Comparison of ENCODE assay signal across 28 mouse cellular contexts in genomic region chr13:14717755-14718154, GRCm38 (mm10).
DNase-seq lines count a peak whose midpoint lies in the region; ATAC-seq and TF ChIP-seq lines count a peak whose summit lies in the region.
"Had no signal": no experiment of that assay in that cellular context is flagged by ENCODE, and none has a peak within 500 bp of the region (broad histone marks: within the 10 kb centered on the region; RNA-seq: fewer than 3 reads in every experiment).

No protein-coding gene starts in this region.

- peak; percentile 22 for DNase-seq in embryonic facial prominence, embryonic 11.5 days (ENCODE audit: low spot score)
- no peak for DNase-seq in embryonic facial prominence, embryonic 10.5 days (ENCODE audit: low spot score)
- no peak for DNase-seq in forebrain, embryonic 11.5 days (ENCODE audit: low spot score)
- DNase-seq in brain, adult 2 months (ENCODE audit: low read depth, low spot score), result peak; percentile 0
- DNase-seq in limb, embryonic 14.5 days (ENCODE audit: low spot score), result peak; percentile 40
- no peak for DNase-seq in lung, postnatal 4 days
- DNase-seq in lung, adult 18-20 months, result no peak
- DNase-seq: adrenal gland, adult 2 months; adrenal gland, postnatal 14 days; cerebellum, adult 18-20 months; cerebellum, adult 9-10 months; cerebellum, postnatal 14 days; gastrocnemius, adult 2 months; gastrocnemius, postnatal 14 days; heart, adult 18-20 months; heart, postnatal 10 days; heart, postnatal 36 days; kidney, adult 11 months had no signal

- H3K4me3 ChIP-seq in embryonic facial prominence, embryonic 11.5 days (ENCODE audit: low read depth, low read length), result no peak overlapping the region
- H3K4me3 ChIP-seq in embryonic facial prominence, embryonic 10.5 days, result no peak overlapping the region
- no peak overlapping the region for H3K4me3 ChIP-seq in forebrain, embryonic 16.5 days (replicated peaks; ENCODE audit: low read length)
- no peak overlapping the region for H3K4me3 ChIP-seq in forebrain, embryonic 11.5 days (ENCODE audit: low read depth, low read length)
- no peak overlapping the region for H3K4me3 ChIP-seq in limb, embryonic 14.5 days (replicated peaks; ENCODE audit: low read length)
- H3K4me3 ChIP-seq: embryonic facial prominence, embryonic 15.5 days; forebrain, embryonic 15.5 days; gastrocnemius, adult 2 months; heart, embryonic 12.5 days; heart, embryonic 15.5 days; hindbrain, embryonic 10.5 days; hindbrain, embryonic 13.5 days; intestine, embryonic 15.5 days had no signal

- no peak for ATAC-seq in embryonic facial prominence, embryonic 11.5 days (replicated peaks; ENCODE audit: insufficient number of reproducible peaks, low FRiP score, low TSS enrichment, low read depth)
- 0 out of 2 replicates have a peak, but pooled peaks have one; percentile 23 for ATAC-seq in forebrain, embryonic 16.5 days
- ATAC-seq in forebrain, embryonic 11.5 days (replicated peaks; ENCODE audit: low FRiP score), result no peak
- ATAC-seq in limb, embryonic 14.5 days (ENCODE audit: low FRiP score, low read depth), result peak; percentile 57
- ATAC-seq: forebrain, embryonic 15.5 days; hindbrain, embryonic 16.5 days; intestine, embryonic 15.5 days had no signal

- WGBS in embryonic facial prominence, embryonic 11.5 days, result 56% methylated on average over 3 of the region's 3 CpGs
- WGBS in embryonic facial prominence, embryonic 10.5 days, result 61% methylated on average over 3 of the region's 3 CpGs
- 19% methylated on average over 3 of the region's 3 CpGs for WGBS in forebrain, embryonic 16.5 days
- 47% methylated on average over 3 of the region's 3 CpGs for WGBS in forebrain, embryonic 11.5 days
- 43% methylated on average over 3 of the region's 3 CpGs for WGBS in limb, embryonic 14.5 days

- no peak overlapping the region for H3K4me2 ChIP-seq in embryonic facial prominence, embryonic 11.5 days (ENCODE audit: low read depth, low read length)
- H3K4me2 ChIP-seq in forebrain, embryonic 16.5 days (ENCODE audit: low read length), result no peak overlapping the region
- H3K4me2 ChIP-seq in forebrain, embryonic 11.5 days (ENCODE audit: low read depth, low read length, severe bottlenecking), result no peak overlapping the region
- no peak overlapping the region for H3K4me2 ChIP-seq in limb, embryonic 14.5 days (replicated peaks; ENCODE audit: low read depth, low read length, severe bottlenecking)
- H3K4me2 ChIP-seq: embryonic facial prominence, embryonic 15.5 days; forebrain, embryonic 15.5 days; heart, embryonic 12.5 days; heart, embryonic 15.5 days; hindbrain, embryonic 13.5 days; intestine, embryonic 15.5 days had no signal

- no peak overlapping the region for H3K27ac ChIP-seq in embryonic facial prominence, embryonic 11.5 days (replicated peaks; ENCODE audit: low read depth, low read length)
- H3K27ac ChIP-seq in embryonic facial prominence, embryonic 10.5 days (replicated peaks), result no peak overlapping the region
- no peak overlapping the region for H3K27ac ChIP-seq in forebrain, embryonic 16.5 days (ENCODE audit: low read length)
- H3K27ac ChIP-seq in forebrain, embryonic 11.5 days (ENCODE audit: low read depth, low read length), result no peak overlapping the region
- peak overlapping the region; percentile 55 for H3K27ac ChIP-seq in limb, embryonic 14.5 days (replicated peaks; ENCODE audit: low read depth, low read length)
- H3K27ac ChIP-seq: embryonic facial prominence, embryonic 15.5 days; forebrain, embryonic 15.5 days; gastrocnemius, adult 2 months; heart, embryonic 15.5 days; hindbrain, embryonic 10.5 days; hindbrain, embryonic 13.5 days; intestine, embryonic 15.5 days had no signal

- no peaks in the 10 kb centered on the region for H3K36me3 ChIP-seq in embryonic facial prominence, embryonic 11.5 days (replicated peaks; ENCODE audit: control insufficient read depth, insufficient read depth, low read depth, low read length)
- no peaks in the 10 kb centered on the region for H3K36me3 ChIP-seq in embryonic facial prominence, embryonic 10.5 days (replicated peaks)
- H3K36me3 ChIP-seq in forebrain, embryonic 16.5 days (ENCODE audit: control insufficient read depth, insufficient read depth), result no peaks in the 10 kb centered on the region
- H3K36me3 ChIP-seq in forebrain, embryonic 11.5 days (ENCODE audit: control insufficient read depth, insufficient read depth, low read length), result no peaks in the 10 kb centered on the region
- H3K36me3 ChIP-seq in limb, embryonic 14.5 days (ENCODE audit: control insufficient read depth, insufficient read depth, low read length), result no peaks in the 10 kb centered on the region
- H3K36me3 ChIP-seq: embryonic facial prominence, embryonic 15.5 days; forebrain, embryonic 15.5 days; G1E; heart, embryonic 12.5 days; heart, embryonic 15.5 days; hindbrain, embryonic 10.5 days; hindbrain, embryonic 13.5 days; intestine, embryonic 15.5 days had no signal

- no peaks in the 10 kb centered on the region for H3K4me1 ChIP-seq in embryonic facial prominence, embryonic 11.5 days (ENCODE audit: control insufficient read depth, insufficient read depth, low read length)
- no peaks in the 10 kb centered on the region for H3K4me1 ChIP-seq in embryonic facial prominence, embryonic 10.5 days
- H3K4me1 ChIP-seq in forebrain, embryonic 16.5 days (replicated peaks; ENCODE audit: control insufficient read depth, insufficient read depth, low read length), result no peaks in the 10 kb centered on the region
- H3K4me1 ChIP-seq in forebrain, embryonic 11.5 days (replicated peaks; ENCODE audit: control insufficient read depth, insufficient read depth, low read length), result no peaks in the 10 kb centered on the region
- H3K4me1 ChIP-seq in limb, embryonic 14.5 days (ENCODE audit: control insufficient read depth, insufficient read depth, low read length), result no peaks in the 10 kb centered on the region
- H3K4me1 ChIP-seq: embryonic facial prominence, embryonic 15.5 days; forebrain, embryonic 15.5 days; heart, embryonic 12.5 days; heart, embryonic 15.5 days; hindbrain, embryonic 10.5 days; hindbrain, embryonic 13.5 days; intestine, embryonic 15.5 days had no signal

- no peak for TF ChIP-seq POLR2A in limb, embryonic 14.5 days (IDR thresholded peaks at IDR 0.05; ENCODE audit: borderline replicate concordance, extremely low read depth, insufficient read depth, insufficient read length)

- H3K9ac ChIP-seq in embryonic facial prominence, embryonic 11.5 days (replicated peaks; ENCODE audit: low read length), result no peak overlapping the region
- H3K9ac ChIP-seq in forebrain, embryonic 16.5 days (replicated peaks; ENCODE audit: low read depth, low read length), result no peak overlapping the region
- no peak overlapping the region for H3K9ac ChIP-seq in forebrain, embryonic 11.5 days (ENCODE audit: low read length)
- H3K9ac ChIP-seq in limb, embryonic 14.5 days (ENCODE audit: low read depth, low read length, severe bottlenecking), result no peak overlapping the region
- H3K9ac ChIP-seq: embryonic facial prominence, embryonic 15.5 days; forebrain, embryonic 15.5 days; heart, embryonic 12.5 days; heart, embryonic 15.5 days; hindbrain, embryonic 13.5 days; intestine, embryonic 15.5 days had no signal

- H3K27me3 ChIP-seq in embryonic facial prominence, embryonic 11.5 days (ENCODE audit: control insufficient read depth, insufficient read depth, low read length), result no peaks in the 10 kb centered on the region
- no peaks in the 10 kb centered on the region for H3K27me3 ChIP-seq in embryonic facial prominence, embryonic 10.5 days (replicated peaks; ENCODE audit: low read depth, poor library complexity, severe bottlenecking)
- H3K27me3 ChIP-seq in forebrain, embryonic 16.5 days (replicated peaks; ENCODE audit: control insufficient read depth, insufficient read depth, low read length), result no peaks in the 10 kb centered on the region
- no peaks in the 10 kb centered on the region for H3K27me3 ChIP-seq in forebrain, embryonic 11.5 days (ENCODE audit: control insufficient read depth, insufficient read depth, low read length)
- H3K27me3 ChIP-seq in limb, embryonic 14.5 days (ENCODE audit: control insufficient read depth, insufficient read depth, low read length), result no peaks in the 10 kb centered on the region
- H3K27me3 ChIP-seq: embryonic facial prominence, embryonic 15.5 days; forebrain, embryonic 15.5 days; heart, embryonic 12.5 days; heart, embryonic 15.5 days; hindbrain, embryonic 13.5 days; intestine, embryonic 15.5 days had no signal

- no peaks in the 10 kb centered on the region for H3K9me3 ChIP-seq in embryonic facial prominence, embryonic 11.5 days (replicated peaks; ENCODE audit: control insufficient read depth, low read length)
- no peaks in the 10 kb centered on the region for H3K9me3 ChIP-seq in embryonic facial prominence, embryonic 10.5 days
- no peaks in the 10 kb centered on the region for H3K9me3 ChIP-seq in forebrain, embryonic 16.5 days (ENCODE audit: control insufficient read depth, low read length)
- no peaks in the 10 kb centered on the region for H3K9me3 ChIP-seq in forebrain, embryonic 11.5 days (ENCODE audit: control insufficient read depth, low read length)
- H3K9me3 ChIP-seq in limb, embryonic 14.5 days (ENCODE audit: control insufficient read depth, low read length), result no peaks in the 10 kb centered on the region
- H3K9me3 ChIP-seq: embryonic facial prominence, embryonic 15.5 days; forebrain, embryonic 15.5 days; G1E; heart, embryonic 12.5 days; heart, embryonic 15.5 days; hindbrain, embryonic 10.5 days; hindbrain, embryonic 13.5 days; intestine, embryonic 15.5 days had no signal

Comparison
In these comparisons a context has a peak if more than half of its experiments do, and no peak if none do; other contexts are left out.
1. ATAC-seq: peak in forebrain, embryonic 16.5 days (single experiment) and limb, embryonic 14.5 days (single experiment); none in embryonic facial prominence, embryonic 11.5 days (single experiment) and forebrain, embryonic 11.5 days (single experiment).
2. DNase-seq: peak in embryonic facial prominence, embryonic 11.5 days (single experiment), brain, adult 2 months (single experiment) and limb, embryonic 14.5 days (single experiment); none in embryonic facial prominence, embryonic 10.5 days (single experiment), forebrain, embryonic 11.5 days (single experiment), lung, postnatal 4 days (0 of 2) and lung, adult 18-20 months (0 of 2).